Mouse (Mus musculus) ZHBTc4 (cell line): ENCODE data around the gene Dlgap5.
A peak's percentile ranks its signal among the peaks of the same experiment; 100 is the strongest.

Experiments used
- DNase-seq: peaks from one replicate; pipeline ENCODE4 v3.0.0-alpha.2; 2011; ENCODE audit warnings: low read depth, low spot score

The Dlgap5 gene

GRCm38 (mm10) chr14:47395462-47396026, 22.7 kb downstream of the Dlgap5 start:
- peak; percentile 42 for DNase-seq

- DNase-seq, result no peak
Measured at GRCm38 (mm10) chr14:47395007-47395406, 23.2 kb downstream of the Dlgap5 start.

GRCm38 (mm10) chr14:47393354-47394094, 24.7 kb downstream of the Dlgap5 start:
- no peak for DNase-seq

- no peak for DNase-seq
Measured at GRCm38 (mm10) chr14:47386125-47386524, 32.1 kb downstream of the Dlgap5 start.

- no peak for DNase-seq
Measured at GRCm38 (mm10) chr14:47384653-47385052, 33.6 kb downstream of the Dlgap5 start.

GRCm38 (mm10) chr14:47383911-47384310, 34.3 kb downstream of the Dlgap5 start:
- DNase-seq, result peak; percentile 45

GRCm38 (mm10) chr14:47378336-47378735, 39.9 kb downstream of the Dlgap5 start:
- no peak for DNase-seq

GRCm38 (mm10) chr14:47376526-47376925, 41.7 kb downstream of the Dlgap5 start:
- DNase-seq, result no peak

GRCm38 (mm10) chr14:47373728-47374678, 44.2 kb downstream of the Dlgap5 start:
- peak; percentile 55 for DNase-seq

- DNase-seq, result no peak
Measured at GRCm38 (mm10) chr14:47371689-47372088, 46.5 kb downstream of the Dlgap5 start.

- no peak for DNase-seq
Measured at GRCm38 (mm10) chr14:47370790-47371189, 47.4 kb downstream of the Dlgap5 start.

GRCm38 (mm10) chr14:47369741-47370140, 48.5 kb downstream of the Dlgap5 start:
- DNase-seq, result no peak

- peak; percentile 91 for DNase-seq
Measured at GRCm38 (mm10) chr14:47367461-47367860, 50.7 kb downstream of the Dlgap5 start, which contains the start of gene Lgals3. Gene Lgals3, plus strand, starts transcription at chr14:47367751.

GRCm38 (mm10) chr14:47366881-47367321, 51.3 kb downstream of the Dlgap5 start:
- no peak for DNase-seq

GRCm38 (mm10) chr14:47364742-47365449, 53.3 kb downstream of the Dlgap5 start:
- peak; percentile 95 for DNase-seq

GRCm38 (mm10) chr14:47361899-47362298, 56.3 kb downstream of the Dlgap5 start:
- no peak for DNase-seq

GRCm38 (mm10) chr14:47361418-47361817, 56.8 kb downstream of the Dlgap5 start:
- DNase-seq, result no peak

GRCm38 (mm10) chr14:47359610-47360009, 58.6 kb downstream of the Dlgap5 start:
- DNase-seq, result no peak

- DNase-seq, result no peak
Measured at GRCm38 (mm10) chr14:47356622-47357021, 61.6 kb downstream of the Dlgap5 start.

GRCm38 (mm10) chr14:47354948-47355347, 63.3 kb downstream of the Dlgap5 start:
- DNase-seq, result no peak

GRCm38 (mm10) chr14:47354111-47354577, 64.1 kb downstream of the Dlgap5 start:
- DNase-seq, result peak; percentile 89
